Mouse (Mus musculus) heart, postnatal 25 days (tissue): ENCODE results near the gene Igfbp6. TPM values are rescaled to one million over a fixed set of nuclear protein-coding genes. Genes with fewer than 3 reads are reported as not detected.
"Not testable (repeated sequence)": the region's sequence is repeated elsewhere in the genome, so short reads cannot be mapped to it uniquely, and the experiment has no call there.

Experiments
- DNase-seq: peaks from one replicate; pipeline ENCODE4 v3.0.0; 2022; ENCODE audit warnings: low spot score
- intact Hi-C: fragments of 180-260 bp; cut with DNase I; formaldehyde crosslinking; loops from one replicate; pipeline ENCODE4 v1.15.1; 2025
- total RNA-seq, 2 experiments: library from RNA; stranded (reverse); gene quantifications; 2 replicates each; pipeline ENCODE4 v1.2.3; 2021

Igfbp6 gene
- total RNA-seq, 2 experiments from 2014 or later = 38.3 to 43.6 TPM

DNA sequence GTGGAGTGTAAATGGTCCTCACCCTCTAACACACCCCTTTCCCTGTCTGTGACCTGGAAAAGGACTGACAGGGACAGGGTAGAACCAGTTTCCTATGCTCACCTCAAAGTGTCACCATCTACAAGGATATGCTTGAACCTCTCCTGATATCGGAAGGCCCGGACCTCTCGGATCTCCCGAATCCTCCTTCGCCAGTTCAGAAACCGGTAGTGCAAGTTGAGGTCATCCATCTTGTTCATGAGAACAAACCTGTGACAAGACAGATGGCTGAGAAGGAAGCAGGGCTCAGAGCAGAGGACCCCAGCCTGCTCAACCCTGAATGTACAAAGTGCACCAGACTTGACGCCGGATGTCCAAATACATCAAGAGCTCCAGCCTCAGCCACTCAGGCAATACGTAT lies 10.8 kb upstream of the Igfbp6 start:
- no peak for DNase-seq
- intact Hi-C loops = no loop called here

DNA sequence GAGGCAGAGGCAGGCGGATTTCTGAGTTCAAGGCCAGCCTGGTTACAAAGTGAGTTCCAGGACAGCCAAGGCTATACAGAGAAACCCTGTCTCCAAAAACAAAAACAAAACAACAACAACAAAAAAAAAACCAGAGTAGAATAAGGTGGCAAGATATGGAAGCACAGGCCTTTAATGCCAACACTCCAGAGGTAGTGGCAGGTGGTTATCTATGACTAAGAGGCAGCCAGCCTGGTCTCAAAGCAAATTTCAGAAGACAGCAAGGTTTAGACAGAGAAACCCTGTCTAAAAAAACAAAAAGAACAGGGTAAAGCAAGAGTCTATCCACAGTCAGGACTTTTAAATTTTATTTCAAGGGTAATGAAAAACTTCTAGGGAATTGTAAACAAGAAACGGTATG lies 9.5 kb upstream of the Igfbp6 start:
- intact Hi-C loops = no loop called here

DNA sequence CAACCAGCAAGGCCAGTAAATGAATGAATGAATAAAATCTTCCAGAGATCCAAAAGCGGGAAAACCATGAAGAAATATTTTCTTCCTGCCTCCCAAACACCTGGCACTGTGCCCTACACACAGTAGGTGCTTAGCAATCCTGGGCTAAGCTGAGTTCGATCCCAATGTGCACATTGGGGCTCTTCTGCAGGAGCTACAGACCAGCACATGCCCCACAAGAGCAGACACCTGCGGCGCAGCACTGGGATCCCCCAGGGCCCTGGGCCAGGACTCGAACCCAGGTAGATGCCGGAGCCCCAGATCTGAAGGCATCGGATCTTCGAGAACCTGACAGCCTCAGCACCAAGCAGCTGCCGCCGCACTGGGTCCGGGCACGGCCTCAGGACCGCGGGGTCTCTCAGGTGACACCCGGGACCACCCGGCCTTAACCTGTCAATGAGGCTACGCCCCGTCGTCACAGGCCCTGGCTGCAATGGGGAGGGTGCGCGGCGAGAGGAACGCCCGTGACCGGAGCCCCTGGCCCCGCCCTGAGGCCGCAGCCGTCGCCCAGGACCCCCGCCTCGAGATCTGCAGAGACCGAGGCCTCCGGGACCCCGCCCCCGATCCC lies 8.5 kb upstream of the Igfbp6 start:
- no peak for DNase-seq
- intact Hi-C loops = no loop called here

More for the DNA sequence above, 9.5 kb upstream of the Igfbp6 start:
- no peak for DNase-seq

DNA sequence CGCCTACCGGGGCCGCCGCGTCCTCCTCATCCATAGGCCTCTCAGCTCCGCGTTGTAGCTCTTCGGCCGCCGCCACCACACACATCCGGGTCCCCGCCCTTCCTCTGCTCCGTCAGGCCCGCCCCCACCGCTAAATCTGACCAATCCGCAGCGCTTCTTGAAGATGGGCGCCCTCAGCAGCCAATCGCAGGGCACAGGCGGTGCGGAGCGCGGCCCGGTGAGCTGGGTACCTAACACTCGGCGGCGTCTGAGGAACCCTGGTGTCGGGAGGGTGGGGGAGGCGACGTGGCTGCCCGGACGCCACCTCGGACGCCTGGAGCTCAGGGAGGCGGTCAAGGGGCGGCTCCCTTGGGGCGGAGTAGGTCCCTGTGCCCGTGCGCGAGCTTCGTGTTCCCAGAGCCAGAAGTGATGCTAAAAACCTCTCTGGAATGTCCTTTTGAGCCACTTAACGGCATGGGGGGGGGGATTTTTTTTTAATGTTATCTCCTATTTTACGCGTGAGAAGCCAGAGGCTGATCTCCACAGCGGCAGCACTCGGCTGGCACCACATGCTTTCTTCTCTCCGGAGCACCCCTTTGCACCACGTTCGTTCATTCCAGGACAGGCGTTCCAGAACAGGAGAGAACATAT lies 7.9 kb upstream of the Igfbp6 start, which contains the start of gene Spryd3:
Gene Spryd3 (minus strand): TSS at position 106 of the 630 bp plus-strand sequence.
- peak; percentile 97 for DNase-seq
- intact Hi-C loops = no loop called here

DNA sequence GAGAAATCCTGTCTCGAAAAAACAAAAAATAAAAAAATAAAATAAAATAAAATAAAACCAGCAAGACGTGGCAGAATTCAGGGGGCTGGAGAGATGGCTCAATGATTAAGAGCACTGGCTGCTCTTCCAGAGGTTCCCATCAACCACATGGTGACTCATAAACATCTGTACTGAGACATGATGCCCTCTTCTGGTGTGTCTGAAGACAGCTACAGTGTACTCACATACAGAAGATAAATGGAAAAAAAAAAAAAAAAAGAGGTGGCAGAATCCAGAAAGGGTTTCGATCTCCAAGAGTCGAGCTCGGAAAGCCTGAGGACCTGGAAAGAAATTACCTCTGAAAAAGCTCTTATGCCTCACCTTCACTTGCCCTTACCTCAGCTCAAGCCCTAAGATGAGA lies 3.0 kb upstream of the Igfbp6 start:
- no peak for DNase-seq
- intact Hi-C loops = no loop called here

DNA sequence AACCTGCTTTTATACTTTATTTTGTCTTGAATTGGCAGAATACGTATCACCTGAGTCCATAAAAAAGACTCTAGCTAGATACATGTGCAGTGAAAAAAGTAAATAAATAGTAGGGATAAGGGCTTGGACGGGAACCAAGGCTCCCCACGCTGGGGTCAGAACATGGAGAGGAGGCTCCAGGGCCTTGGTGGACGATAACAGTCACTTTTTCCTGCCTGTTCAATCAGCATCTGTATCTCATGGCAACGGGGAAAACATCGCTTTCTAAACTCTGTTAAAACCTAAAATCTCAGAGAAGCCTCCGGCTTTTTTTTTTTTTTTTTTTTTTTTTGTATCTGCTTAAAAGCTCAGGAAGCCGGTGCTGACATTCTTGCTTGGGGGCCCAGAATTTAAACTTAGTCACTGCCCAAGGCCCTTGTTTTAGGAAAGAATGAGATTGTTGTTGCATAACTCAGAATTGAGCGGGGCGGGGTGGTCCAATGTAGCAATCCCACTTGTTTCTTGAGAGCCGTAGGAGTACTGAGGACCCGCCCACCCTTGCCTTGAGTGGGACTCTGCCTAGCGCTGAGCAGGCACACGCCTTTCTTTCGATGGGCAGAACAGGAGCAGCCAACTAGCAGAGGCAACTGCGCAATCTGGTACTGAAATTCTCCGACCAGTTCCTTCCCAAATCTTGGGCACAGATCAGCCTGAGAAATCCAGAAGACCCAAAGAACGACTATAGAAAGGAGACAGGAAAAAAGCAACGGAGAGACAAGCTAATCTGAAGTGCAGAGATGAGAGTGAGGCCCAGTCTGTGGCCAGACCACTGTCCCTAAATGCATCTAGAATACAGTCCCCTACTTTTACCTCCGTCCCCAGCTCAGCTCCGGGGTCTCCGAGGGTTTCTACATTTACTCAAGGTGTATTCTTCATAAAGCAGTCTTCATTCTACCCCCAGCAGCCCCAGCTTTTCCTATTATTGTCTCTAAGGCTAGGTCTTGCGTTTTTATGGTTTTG lies 949 bp upstream of the Igfbp6 start:
- DNase-seq = peak; percentile 68
- intact Hi-C loops = no loop called here

DNA sequence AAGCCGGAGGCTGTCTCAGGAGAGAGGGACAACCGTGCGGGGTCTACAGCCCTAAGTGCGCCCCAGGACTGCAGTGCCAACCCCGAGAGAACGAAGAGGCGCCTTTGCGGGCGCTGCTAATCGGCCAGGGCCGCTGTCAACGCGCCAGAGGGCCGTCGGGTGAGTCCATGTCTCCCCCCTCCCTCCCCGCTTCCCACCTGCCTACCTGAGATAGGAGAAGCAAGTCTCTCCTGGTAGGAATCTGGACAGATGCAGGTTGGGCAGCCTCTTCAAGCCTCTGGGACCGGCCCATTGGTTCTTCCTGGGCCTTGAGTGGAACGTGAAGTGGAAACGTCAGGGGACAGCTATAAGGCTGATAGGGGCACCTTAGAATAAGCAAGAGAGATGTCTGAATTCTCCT lies 564 bp downstream of the Igfbp6 start:
- intact Hi-C loops = no loop called here
- DNase-seq = no peak

DNA sequence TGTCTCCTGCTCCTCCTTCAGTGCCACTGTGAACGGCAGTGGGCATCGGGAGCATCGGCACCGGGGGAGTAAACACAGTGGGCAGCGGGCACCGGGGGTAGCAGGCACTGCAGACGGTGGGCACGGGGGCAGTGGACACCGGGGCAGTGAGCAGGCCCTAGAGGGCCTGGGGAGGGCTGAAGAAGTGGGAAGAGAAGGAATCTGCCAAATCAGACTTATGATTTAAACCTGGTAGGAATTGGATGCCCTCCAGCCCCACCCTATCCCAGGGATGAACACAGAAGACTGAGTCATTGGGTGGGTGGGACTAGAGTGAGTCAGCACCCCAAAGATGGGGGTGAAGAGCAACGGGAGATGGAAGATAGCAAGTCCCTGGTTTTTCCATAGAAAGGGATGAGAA lies 1.2 kb downstream of the Igfbp6 start:
- intact Hi-C loops = no loop called here
- no peak for DNase-seq

DNA sequence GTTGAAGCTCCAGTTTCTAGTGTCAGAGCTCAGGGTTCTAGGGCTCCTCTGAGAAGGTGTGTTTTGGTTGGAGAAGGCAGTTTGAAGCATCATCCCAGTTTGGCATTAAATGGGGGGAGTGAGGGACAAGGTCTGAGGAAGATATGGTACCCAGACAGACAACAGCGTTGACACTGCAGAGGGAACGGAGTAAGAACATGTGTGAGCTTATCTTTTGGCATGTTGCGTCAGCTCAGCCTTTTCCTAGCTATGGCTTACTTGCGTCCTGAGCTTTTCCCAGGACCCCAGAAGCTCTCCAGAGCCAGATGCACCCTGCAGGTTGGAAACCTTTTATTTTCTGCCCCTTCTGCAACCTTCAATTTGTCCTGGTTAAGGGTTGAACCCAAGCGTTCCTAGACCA lies 1.9 kb downstream of the Igfbp6 start:
- intact Hi-C loops = loop anchor here (1.0 to 2.0 kb wide), 2 partner anchors 29 to 38 kb away; no protein-coding TSS in a partner anchor
- no peak for DNase-seq

DNA sequence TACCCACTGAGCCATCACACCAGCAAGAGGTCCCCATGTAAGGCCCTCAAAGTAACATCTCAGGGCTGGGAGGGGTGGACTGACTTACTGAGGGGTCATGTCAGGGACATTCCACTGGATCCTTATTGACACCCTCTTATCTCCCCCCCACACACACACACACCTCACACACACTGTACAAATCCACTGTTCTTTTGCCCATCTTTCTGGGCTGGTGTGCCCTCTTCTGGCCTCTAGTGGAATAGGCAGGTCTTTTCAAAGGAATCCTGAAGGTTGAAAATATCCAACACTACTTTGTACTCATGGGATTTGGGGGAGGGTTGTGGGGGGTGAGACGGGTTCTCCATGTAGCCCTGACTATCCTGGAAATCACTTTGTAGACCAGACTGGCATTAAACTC lies 2.7 kb downstream of the Igfbp6 start:
- DNase-seq = no peak
- intact Hi-C loops = loop anchor here (1.0 to 2.0 kb wide), 3 partner anchors 30 to 54 kb away; no protein-coding TSS in a partner anchor

DNA sequence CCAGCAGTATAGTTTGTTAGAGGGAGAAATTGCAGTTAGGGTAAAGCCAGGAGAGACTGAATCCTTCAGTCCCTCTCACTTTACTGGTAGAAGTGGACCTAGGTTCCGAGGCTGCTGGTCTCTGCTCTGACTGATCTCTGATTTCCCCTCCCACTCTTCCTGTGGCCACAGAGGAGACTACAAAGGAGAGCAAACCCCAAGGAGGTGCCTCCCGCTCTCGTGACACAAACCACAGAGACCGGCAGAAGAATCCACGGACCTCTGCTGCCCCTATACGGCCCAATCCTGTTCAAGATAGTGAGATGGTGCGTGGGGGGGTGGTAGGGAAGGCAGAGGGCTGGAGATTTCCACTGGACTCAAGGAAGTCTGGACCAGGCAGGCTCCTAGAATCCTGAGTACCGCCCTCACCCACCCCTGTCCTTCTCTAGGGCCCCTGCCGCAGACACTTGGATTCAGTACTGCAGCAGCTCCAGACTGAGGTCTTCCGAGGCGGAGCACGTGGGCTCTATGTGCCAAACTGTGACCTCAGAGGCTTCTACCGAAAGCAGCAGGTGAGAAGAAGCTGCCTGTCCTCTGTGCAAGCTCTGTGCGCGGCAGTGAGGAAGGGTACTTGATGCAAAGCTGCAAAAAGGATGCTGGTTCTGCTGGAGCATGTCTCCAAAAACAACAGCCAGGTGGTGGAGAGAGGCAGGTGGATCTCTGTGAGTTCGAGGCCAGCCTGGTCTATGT lies 3.7 kb downstream of the Igfbp6 start:
- DNase-seq = no peak
- intact Hi-C loops = loop anchor here (1.0 to 2.0 kb wide), 2 partner anchors 31 to 55 kb away; no protein-coding TSS in a partner anchor

DNA sequence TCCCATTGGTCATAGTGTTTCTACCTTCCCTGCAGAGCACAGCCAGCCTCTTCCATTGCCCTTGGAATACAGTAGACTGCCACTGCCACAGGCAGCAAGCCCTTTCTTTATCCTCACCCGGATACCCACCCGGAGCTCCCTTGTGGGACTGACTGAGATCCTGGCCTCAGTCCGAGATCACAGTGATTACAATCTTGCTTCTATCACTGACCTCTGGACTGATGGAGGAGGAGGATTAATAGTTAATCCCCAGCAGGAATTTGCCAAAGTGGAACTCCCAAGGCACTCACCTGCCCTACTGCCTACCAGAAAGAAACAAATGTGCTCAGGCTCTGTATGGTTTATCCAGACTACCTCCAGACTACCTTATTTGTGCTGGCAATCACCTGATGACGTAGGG lies 5.4 kb downstream of the Igfbp6 start:
- intact Hi-C loops = no loop called here
- DNase-seq = no peak

DNA sequence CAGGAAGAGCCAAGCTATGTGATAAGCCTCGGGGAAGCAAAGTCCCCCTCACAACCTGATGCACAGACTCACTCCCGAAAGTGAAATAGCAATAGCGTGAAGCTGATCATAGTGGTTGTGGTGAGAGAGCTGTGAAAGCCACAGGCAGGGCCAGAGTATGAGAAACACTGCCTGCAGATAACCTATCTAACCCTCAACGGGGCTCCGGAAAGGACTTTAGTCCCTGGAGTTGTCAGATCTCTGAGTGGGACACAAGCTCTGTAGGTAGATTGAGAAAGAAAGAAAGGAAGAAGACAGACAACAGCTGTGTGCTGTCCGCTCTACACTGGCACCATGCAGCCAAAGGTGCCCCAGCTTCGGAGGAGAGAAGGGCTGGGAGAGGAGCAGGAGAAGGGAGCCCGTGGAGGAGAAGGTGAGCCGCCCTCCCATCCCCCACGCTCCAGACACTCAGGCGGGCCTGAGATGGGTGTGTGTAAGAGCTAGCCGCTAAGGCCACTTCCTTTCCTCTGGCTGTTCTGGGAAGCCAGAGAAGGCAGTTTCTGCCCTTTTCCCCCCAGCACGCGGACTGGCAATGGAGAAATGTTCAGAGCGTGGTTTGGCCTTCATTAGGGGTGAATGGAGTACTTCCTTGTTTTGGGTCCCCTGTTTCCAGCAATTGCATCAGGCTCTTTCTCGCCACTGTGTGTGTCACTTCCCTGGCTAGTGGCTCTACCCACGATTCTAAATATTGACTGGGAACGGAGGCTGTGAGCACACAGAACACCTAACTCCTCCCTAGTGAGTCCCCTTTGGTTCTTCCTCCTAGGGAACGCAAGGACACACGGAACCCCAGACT lies 6.4 kb downstream of the Igfbp6 start, which contains the start of gene Soat2:
Gene Soat2 (plus strand): TSS at position 226 of the 835 bp plus-strand sequence.
- DNase-seq = peak; percentile 36
- intact Hi-C loops = no loop called here

DNA sequence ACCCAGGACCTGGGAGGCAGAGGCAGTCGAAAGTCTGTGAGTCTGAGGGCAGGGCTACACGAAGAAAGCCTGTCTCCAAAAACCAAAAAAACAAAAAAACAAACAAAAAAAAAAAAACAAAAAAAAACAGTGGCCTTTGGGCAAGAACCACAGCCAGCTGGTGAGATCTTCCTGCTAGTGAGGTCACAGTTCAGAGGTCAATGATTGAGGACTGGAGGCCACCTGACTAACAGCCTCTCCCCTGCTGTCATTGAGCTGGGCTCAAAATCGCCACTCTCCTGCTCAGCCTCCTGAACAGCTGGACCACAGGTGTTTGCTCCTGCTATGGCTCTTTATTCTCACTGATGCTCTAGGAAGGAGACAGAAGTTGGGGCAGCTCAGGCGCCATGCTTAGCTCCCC lies 8.5 kb downstream of the Igfbp6 start:
- intact Hi-C loops = no loop called here
- DNase-seq = no peak

DNA sequence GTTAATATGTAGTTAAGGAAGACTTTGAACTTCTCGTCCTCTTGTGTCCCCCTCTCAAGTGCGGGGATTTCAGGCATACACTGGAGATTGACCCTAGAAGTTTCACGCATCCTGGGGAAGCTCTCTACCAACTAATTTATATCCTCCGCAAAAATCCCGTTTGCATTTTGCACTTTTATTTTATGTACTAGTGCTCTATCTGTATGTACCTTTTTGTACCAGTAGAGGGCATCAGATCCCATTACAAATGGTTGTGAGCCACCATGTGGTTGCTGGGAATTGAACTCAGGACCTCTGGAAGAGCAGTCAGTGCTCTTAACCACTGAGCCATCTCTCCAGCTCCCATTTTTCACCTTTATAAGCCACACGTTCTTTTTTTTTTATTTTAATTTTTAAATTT lies 10.8 kb downstream of the Igfbp6 start:
- DNase-seq, intact Hi-C loops: not testable (repeated sequence)

DNA sequence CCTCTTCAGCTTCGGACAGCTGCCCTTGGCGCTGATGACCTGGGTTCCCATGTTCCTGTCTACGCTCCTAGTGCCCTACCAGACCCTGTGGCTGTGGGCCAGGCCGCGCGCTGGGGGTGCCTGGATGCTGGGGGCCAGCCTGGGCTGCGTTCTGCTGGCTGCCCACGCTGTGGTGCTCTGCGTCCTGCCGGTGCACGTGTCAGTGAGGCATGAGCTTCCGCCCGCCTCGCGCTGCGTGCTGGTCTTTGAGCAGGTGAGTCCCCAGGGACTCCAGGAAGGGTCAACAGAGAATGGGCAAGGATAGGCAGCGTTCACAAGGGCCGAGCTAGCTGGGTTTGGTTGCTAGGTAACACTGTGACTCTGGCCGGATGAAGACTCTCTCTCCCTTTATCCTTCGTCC lies 12.7 kb downstream of the Igfbp6 start:
- intact Hi-C loops = no loop called here
- DNase-seq = no peak

DNA sequence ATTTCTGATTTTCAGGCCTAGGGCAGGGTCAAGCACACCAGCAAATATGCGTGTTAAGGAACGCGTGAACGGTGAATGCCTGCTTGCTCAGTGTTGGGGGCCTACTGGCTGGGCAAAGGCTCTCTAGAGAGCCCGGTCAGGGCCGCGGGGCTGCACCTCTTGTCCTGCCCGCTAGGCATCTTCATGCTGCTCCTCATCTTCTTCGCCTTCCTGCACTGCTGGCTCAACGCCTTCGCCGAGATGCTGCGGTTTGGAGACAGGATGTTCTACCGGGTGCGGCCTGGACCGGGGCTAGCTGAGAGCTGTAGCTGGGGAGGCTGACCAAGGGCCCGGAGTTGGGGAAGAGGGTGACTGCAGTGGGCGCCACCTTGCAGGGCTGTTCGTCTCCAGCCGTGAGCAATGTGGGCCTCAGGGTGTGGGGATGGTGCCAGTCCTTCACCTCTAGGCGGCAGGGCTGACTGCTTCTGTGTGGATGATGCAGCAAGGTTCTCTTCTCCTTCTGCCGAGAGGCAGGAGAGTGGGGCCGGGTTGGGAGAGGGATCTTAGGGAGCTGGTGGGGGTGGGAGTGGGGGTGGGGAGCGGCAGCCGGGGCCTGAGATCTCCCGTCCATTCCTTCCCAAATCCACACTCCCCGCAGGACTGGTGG lies 16.4 kb downstream of the Igfbp6 start:
- intact Hi-C loops = no loop called here

DNA sequence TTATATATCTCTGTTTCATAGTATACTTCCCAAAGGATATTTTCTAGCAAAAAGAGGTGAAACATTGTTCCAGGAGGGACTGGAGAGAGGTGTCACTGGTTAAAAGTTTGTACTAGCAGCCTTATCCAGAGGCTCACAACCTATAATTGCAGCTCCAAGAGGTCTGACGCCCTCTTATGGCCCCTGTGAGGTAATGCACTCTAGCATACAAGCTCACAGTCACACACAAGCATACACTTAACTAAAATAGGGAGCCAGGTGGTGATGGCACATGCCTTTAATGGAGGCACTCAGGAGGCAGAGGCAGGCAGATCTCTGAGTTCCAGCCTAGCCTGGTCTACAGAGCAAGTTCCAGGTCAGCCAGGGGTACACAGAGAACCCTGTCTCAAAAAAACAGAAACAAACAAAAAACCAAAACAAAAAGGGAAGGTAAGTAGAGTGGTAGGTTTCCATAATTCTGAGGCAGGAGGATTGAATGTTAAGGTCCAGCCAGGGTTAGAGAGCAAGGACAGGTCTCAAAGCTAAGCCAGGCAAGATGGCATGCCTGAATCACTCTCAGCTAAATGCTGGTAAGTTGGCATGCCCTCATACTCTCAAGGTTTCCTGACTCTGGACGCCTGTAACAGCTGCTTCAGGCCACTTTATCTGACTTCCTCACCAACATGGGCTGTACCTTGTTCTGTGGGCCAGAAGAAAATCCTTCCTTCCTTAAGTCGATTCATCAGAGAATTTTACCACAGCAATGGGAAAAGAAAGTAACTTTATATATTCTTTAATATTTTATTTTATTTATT lies 19.9 kb downstream of the Igfbp6 start:
- intact Hi-C loops = no loop called here

More for the DNA sequence above, 16.4 kb downstream of the Igfbp6 start:
- no peak for DNase-seq

More for the DNA sequence above, 19.9 kb downstream of the Igfbp6 start:
- no peak for DNase-seq
